Comparison of ENCODE assay signal across 21 mouse cellular contexts in the genomic region with DNA sequence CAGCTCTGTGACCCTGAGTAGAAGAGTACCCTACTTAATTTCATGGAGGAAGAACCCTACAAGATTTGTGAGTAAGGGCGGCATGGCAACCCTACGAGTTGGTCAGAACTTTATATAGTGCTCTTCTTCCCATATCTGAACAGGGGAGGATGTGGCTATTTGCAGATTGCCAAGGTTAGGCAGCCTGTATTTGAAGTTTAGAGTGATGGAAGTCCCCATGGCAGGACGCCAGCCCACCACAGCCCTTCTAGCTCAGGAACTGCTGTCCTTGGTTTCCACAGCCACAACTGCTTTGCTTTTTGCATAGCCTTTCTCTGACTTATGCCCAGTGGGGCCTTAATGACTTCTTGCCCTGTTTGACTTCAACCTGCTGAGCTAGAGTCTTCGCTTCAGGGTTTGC.
DNase-seq lines count a peak whose midpoint lies in the region; ATAC-seq lines count a peak whose summit lies in the region.
"Had no signal": no experiment of that assay in that cellular context is flagged by ENCODE, and none has a peak within 500 bp of the region (broad histone marks: within the 10 kb centered on the region; RNA-seq: fewer than 3 reads in every experiment).

No protein-coding gene starts in this region.

- peak; percentile 58 for ATAC-seq in inflammation-experienced regulatory T-cells, adult 6 months
- ATAC-seq: forebrain, postnatal 0 days; liver, embryonic 12.5 days; liver, postnatal 0 days; midbrain, embryonic 15.5 days had no signal

- DNase-seq in kidney, postnatal 10 days = peak; percentile 48
- no peak for DNase-seq in kidney, adult 9 months
- peak; percentile 5 for DNase-seq in CD4-positive, CD25-positive, alpha-beta regulatory T cell, adult 2 months (ENCODE audit: low read depth, low spot score)
- peak; percentile 73 for DNase-seq in adrenal gland, postnatal 14 days
- DNase-seq in heart, adult 9 months (ENCODE audit: low spot score in 2 of 2) = no peak
- DNase-seq in B cell, adult 2 months = no peak
- DNase-seq: cerebellum, adult 11 months; cerebellum, adult 9-11 months; forebrain, postnatal 0 days; heart, adult 2 months; heart, postnatal 10 days; kidney, adult 18-20 months; left cerebral cortex, postnatal 4 days; liver, postnatal 0 days; lung, postnatal 10 days; retina, postnatal 1 day; right cerebral cortex, postnatal 14 days; thymus, postnatal 4 days had no signal

Comparison
In these comparisons a context has a peak if more than half of its experiments do, and no peak if none do; other contexts are left out.
1. DNase-seq: peak in kidney, postnatal 10 days (single experiment), CD4-positive, CD25-positive, alpha-beta regulatory T cell, adult 2 months (single experiment) and adrenal gland, postnatal 14 days (single experiment); none in kidney, adult 9 months (single experiment), heart, adult 9 months (0 of 2) and B cell, adult 2 months (0 of 2).